Mouse (Mus musculus) midbrain, postnatal 0 days (tissue): Measurements from ENCODE around the gene Cd200r2. TPM values are rescaled to one million over a fixed set of nuclear protein-coding genes. Genes with fewer than 3 reads are reported as not detected.

Source experiments
- ATAC-seq: fragments of 200-750 bp; cut with Nextera tagmentation; 2 replicates; pipeline ENCODE4 v1.8.0; 2017; ENCODE audit warnings: moderate number of reproducible peaks, mild to moderate bottlenecking, moderate TSS enrichment, moderate library complexity; ENCODE audit not compliant: low FRiP score
- DNase-seq: peaks from one replicate; pipeline ENCODE4 v3.0.0-alpha.2; 2015; ENCODE audit warnings: low spot score
- H3K27ac ChIP-seq: fragments of 300-500 bp; sonication (generic); 2 replicates; pipeline ENCODE4 v1.5.1; 2014; ENCODE audit warnings: low read depth, mild to moderate bottlenecking, low read length, mixed read lengths
- H3K27me3 ChIP-seq: fragments of 300-500 bp; sonication (generic); 2 replicates; pipeline ENCODE4 v1.6.1; 2014; ENCODE audit warnings: low read length, control low read depth, mixed read lengths; ENCODE audit not compliant: insufficient read depth
- H3K36me3 ChIP-seq: fragments of 300-500 bp; sonication (generic); 2 replicates; pipeline ENCODE4 v1.6.1; 2014; ENCODE audit warnings: low read length, control low read depth, mixed read lengths; ENCODE audit not compliant: insufficient read depth
- H3K4me1 ChIP-seq: fragments of 300-500 bp; sonication (generic); 2 replicates; pipeline ENCODE4 v1.6.1; 2014; ENCODE audit warnings: mild to moderate bottlenecking, control low read depth, antibody characterized with exemption, low read length, mixed read lengths; ENCODE audit not compliant: insufficient read depth
- H3K4me2 ChIP-seq: fragments of 300-500 bp; sonication (generic); 2 replicates; pipeline ENCODE4 v1.6.1; 2014; ENCODE audit warnings: low read depth, mild to moderate bottlenecking, low read length, mixed read lengths; ENCODE audit not compliant: poor library complexity, severe bottlenecking
- H3K4me3 ChIP-seq: fragments of 300-500 bp; sonication (generic); 2 replicates; pipeline ENCODE4 v1.5.1; 2014; ENCODE audit warnings: low read depth, mild to moderate bottlenecking, low read length, moderate library complexity
- H3K9ac ChIP-seq: fragments of 300-500 bp; sonication (generic); replicated peaks from 2 replicates; pipeline ENCODE4 v1.6.1; 2014; ENCODE audit warnings: mild to moderate bottlenecking, low read length, moderate library complexity, mixed read lengths; ENCODE audit not compliant: poor library complexity, severe bottlenecking
- H3K9me3 ChIP-seq: fragments of 300-500 bp; sonication (generic); 2 replicates; pipeline ENCODE4 v1.6.1; 2016; ENCODE audit warnings: low read length, control low read depth
- CTCF ChIP-seq: IDR thresholded peaks from 2 replicates; pipeline ENCODE4 v1.5.1; 2016; ENCODE audit warnings: antibody characterized with exemption, mild to moderate bottlenecking
- WGBS: fragments of 180-500 bp; shearing (Covaris S2); extraction: QIAGEN DNeasy Blood & Tissue Kit; methylation state at CpG from one replicate; pipeline ENCODE4 v1.1.7; 2014; 5-methylcytosine and 5-hydroxymethylcytosine counted together
- polyA plus RNA-seq: library from polyadenylated mRNA; unstranded; fragments of >200 nt; fragmentation: Nextera tagmentation; extraction: Ambion mirVana; gene quantifications from 2 replicates; pipeline ENCODE4 v1.2.1, GENCODE M21; 2015
- total RNA-seq: library from RNA; depleted of rRNA; stranded (reverse); fragments of >200 nt; gene quantifications from 2 replicates; pipeline ENCODE4 v1.2.3, GENCODE M21; 2014

Cd200r2 gene
- total and polyA plus RNA-seq, 2 experiments from 2014 or later, result 0.22 TPM; not detected in 1

GRCm38 (mm10) chr16:44876625-44877024, 9.7 kb downstream of the Cd200r2 start:
- ATAC-seq (no peak), DNase-seq (no peak)
- Histone ChIP-seq H3K4me3 (no peak overlapping the region), H3K36me3 (no peaks in the 10 kb centered on the region), H3K4me1 (no peaks in the 10 kb centered on the region), H3K27me3 (no peaks in the 10 kb centered on the region), H3K4me2 (no peak overlapping the region), H3K9me3 (no peaks in the 10 kb centered on the region), H3K27ac (no peak overlapping the region), H3K9ac (no peak overlapping the region)
- 66% methylated on average over 5 of the region's 5 CpGs for WGBS
- TF ChIP-seq CTCF, result no peak

DNA sequence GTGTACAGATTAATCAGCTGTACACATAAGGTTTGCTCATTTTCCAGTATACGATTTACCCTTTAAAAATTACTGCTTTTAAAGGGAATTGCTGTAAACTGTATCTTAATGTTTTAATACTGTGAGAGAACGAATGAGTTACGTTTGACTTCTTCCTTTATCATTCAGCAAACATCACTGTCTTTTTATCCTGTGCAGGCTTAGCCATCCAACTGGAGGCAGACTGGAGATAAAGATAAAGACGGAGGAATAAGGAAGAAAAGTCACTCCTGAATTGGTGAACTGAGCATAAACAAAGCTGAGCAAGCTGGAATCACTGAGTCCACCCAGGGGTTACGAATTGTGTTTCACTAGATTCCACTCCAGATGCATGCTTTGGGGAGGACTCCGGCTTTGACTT, 10.7 kb downstream of the Cd200r2 start:
- TF ChIP-seq CTCF, result no peak
- no peak overlapping the region for H3K4me3 ChIP-seq
- 85% methylated on average over 6 of the region's 6 CpGs for WGBS
- H3K27me3 ChIP-seq, result no peaks in the 10 kb centered on the region
- DNase-seq (no peak), ATAC-seq (no peak)
- no peak overlapping the region for H3K4me2 ChIP-seq
- H3K4me1 ChIP-seq, result no peaks in the 10 kb centered on the region
- no peaks in the 10 kb centered on the region for H3K36me3 ChIP-seq
- no peak overlapping the region for H3K27ac ChIP-seq
- no peaks in the 10 kb centered on the region for H3K9me3 ChIP-seq
- no peak overlapping the region for H3K9ac ChIP-seq

DNA sequence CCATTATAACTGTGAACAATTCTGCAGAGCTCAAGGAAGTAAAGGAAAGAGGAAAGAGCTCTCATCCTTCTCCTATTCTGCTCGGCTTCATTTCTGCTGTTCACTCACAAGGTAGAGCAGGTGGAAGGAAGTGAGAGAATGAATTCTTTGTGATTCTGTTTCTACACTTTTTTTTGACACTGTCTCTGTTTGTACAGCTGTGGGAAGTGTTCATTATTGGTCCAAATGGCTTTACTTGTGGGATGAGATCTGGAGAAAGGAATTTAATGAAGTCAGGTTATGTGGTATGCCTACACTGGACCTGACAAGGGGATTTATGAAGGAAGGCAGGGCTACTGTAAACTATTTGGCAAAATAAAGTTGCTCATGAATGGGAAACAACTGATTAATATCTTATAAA, 23.9 kb downstream of the Cd200r2 start:
- no peaks in the 10 kb centered on the region for H3K4me1 ChIP-seq
- no peak for TF ChIP-seq CTCF
- ATAC-seq, result no peak
- no peaks in the 10 kb centered on the region for H3K27me3 ChIP-seq
- H3K27ac ChIP-seq, result no peak overlapping the region
- no peak overlapping the region for H3K9ac ChIP-seq
- 70% methylated on average over 1 of the region's 1 CpGs for WGBS
- H3K36me3 ChIP-seq, result no peaks in the 10 kb centered on the region
- no peak for DNase-seq
- no peak overlapping the region for H3K4me2 ChIP-seq
- no peak overlapping the region for H3K4me3 ChIP-seq
- H3K9me3 ChIP-seq, result no peaks in the 10 kb centered on the region

DNA sequence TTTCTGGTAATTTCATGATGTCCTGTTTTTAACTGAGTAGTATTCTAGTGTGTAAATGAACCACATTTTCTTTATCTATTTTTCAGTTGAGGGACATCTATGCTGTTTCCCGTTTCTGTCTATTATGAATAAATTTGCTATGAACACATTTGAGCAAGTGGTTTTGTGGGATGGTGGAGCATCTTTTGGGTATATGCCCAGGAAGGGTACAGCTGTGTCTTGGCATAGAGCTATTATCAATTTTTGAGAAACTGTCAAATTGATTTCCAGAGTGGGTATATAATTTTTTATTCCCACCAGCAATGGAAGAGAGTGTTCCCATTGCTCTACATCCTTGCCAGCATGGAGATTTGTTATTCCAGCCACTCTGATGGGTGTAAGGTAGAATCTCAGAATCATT, 65.1 kb downstream of the Cd200r2 start:
- Histone ChIP-seq H3K4me1 (no peaks in the 10 kb centered on the region), H3K9ac (no peak overlapping the region), H3K27me3 (no peaks in the 10 kb centered on the region), H3K4me3 (no peak overlapping the region), H3K9me3 (no peaks in the 10 kb centered on the region), H3K4me2 (no peak overlapping the region), H3K36me3 (no peaks in the 10 kb centered on the region), H3K27ac (no peak overlapping the region)
- 88% methylated on average over 1 of the region's 1 CpGs for WGBS
- ATAC-seq (no peak), DNase-seq (no peak)
- no peak for TF ChIP-seq CTCF

DNA sequence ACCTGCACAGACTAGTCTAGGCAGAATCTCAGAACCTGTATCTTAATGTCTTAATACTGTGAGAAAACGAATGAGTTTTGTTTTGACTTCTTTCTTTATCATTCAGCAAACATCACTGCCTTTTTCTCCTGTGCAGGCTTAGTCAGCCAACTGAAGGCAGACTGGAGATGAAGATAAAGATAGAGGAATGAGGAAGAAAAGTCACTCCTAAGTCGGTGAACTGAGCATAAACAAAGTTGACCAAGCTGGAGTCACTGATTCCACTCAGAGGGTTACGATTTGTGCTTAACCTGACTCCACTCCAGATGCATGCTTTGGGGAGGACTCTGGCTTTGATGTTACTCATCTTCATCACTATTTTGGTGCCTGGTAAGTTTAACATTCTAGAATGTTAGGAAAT, 76.6 kb downstream of the Cd200r2 start, which contains the start of gene Cd200r3:
TSS of gene Cd200r3 (plus strand) at position 211 of the 400 bp plus-strand sequence.
- Histone ChIP-seq H3K27ac (no peak within 1 kb of the TSS), H3K36me3 (no peaks in the 10 kb centered on the region), H3K4me3 (no peak within 1 kb of the TSS), H3K4me2 (no peak within 1 kb of the TSS), H3K9me3 (no peaks in the 10 kb centered on the region), H3K9ac (no peak within 1 kb of the TSS), H3K4me1 (no peaks in the 10 kb centered on the region), H3K27me3 (no peaks in the 10 kb centered on the region)
- TF ChIP-seq CTCF, result no peak
- DNase-seq (no peak), ATAC-seq (no peak)
- whole genome bisulfite sequencing, result 81% methylated on average over 3 of the region's 3 CpGs

GRCm38 (mm10) chr16:44951360-44952114, 84.6 kb downstream of the Cd200r2 start:
- DNase-seq (no peak), ATAC-seq (no peak)
- H3K9ac ChIP-seq, result no peak overlapping the region
- H3K4me2 ChIP-seq, result no peak overlapping the region
- no peaks in the 10 kb centered on the region for H3K4me1 ChIP-seq
- WGBS, result 74% methylated on average over 4 of the region's 4 CpGs
- TF ChIP-seq CTCF, result no peak
- H3K36me3 ChIP-seq, result no peaks in the 10 kb centered on the region
- H3K27ac ChIP-seq, result no peak overlapping the region
- no peaks in the 10 kb centered on the region for H3K27me3 ChIP-seq
- H3K4me3 ChIP-seq, result no peak overlapping the region
- no peaks in the 10 kb centered on the region for H3K9me3 ChIP-seq
